Mouse (Mus musculus): ENCODE measurements at regions not wholly inside any gene's neighbourhood (a gene's known extent, or its start where the extent isn't known, plus 50 kb on each side); places are given as distances from the start of the nearest gene placed in this dataset.

DNA sequence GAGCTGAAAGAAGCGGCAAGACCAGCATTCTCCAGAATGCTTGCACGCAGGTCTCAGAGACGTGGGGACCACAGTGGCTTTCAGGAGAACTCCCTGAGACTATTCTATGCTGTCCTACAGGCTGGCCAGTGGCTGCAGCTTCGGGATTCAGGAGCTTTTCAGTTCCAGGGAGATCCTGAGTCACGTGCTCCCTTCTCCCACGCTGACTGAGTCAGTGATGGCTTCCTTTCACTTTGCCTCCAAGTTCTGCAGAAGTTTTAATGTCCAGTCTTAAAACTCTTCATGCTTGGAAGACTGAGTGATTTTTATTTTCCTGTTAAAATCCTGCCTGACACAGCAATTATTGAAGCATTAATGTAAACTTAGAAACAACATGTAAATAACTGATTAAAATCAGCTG, 190.5 kb upstream of the Tmem45b start:
- TF ChIP-seq CTCF (IDR thresholded peaks at IDR 0.05; ENCODE audit: low read depth, low read length): no peak
- TF ChIP-seq POLR2A (IDR thresholded peaks at IDR 0.05; ENCODE audit: insufficient read depth, low read length): no peak

All from ES-Bruce4 (cell line).